Mouse (Mus musculus) left cerebral cortex, adult 11 months (tissue): ENCODE data around the gene Tmem89.

ENCODE experiments used
- DNase-seq: peaks from one replicate; pipeline ENCODE4 v3.0.0; 2022; ENCODE audit warnings: low spot score

Gene Tmem89

DNA sequence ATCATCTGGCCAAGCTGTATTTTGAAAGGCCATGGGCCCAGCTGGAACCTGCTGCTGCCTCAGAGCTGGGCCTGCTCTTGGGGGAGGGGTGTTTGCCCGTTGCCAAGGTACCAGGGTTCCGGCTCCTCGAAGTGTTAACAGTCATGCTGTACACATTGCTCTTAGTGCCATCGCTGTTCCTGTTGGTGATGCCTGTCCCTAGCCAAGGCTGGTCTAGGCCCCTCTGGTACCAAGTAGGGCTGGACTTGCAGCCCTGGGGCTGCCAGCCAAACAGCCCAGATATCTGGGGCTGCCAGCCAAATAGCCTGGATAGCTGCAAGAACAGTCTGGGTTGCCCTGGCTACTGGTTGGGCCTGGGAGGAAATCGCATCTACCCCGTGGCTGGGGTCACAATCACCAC, at the start of gene Tmem89:
Gene Tmem89, plus strand, starts transcription at position 129 of the 400 bp plus-strand sequence.
- peak; percentile 44 for DNase-seq

DNA sequence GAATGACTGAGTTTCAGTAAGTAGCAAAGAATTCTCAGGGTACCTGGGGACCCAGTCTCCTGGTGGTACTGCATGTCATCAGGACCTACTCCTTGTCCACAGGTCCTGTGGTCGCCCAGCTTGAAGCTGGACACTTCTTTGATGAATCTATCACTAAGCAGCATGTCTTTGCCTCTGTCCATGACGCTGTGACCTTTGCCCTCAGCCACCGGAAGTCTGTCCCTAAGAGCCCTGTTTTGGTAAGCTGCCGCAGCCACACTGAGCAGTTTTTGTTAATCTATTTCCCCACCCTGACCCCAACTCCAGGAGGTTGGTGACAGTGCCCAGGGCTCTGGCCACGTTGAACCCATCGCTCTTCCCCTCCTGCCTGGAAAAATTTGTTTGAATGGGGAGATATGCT, 2.1 kb upstream of the Tmem89 start:
- DNase-seq = no peak

DNA sequence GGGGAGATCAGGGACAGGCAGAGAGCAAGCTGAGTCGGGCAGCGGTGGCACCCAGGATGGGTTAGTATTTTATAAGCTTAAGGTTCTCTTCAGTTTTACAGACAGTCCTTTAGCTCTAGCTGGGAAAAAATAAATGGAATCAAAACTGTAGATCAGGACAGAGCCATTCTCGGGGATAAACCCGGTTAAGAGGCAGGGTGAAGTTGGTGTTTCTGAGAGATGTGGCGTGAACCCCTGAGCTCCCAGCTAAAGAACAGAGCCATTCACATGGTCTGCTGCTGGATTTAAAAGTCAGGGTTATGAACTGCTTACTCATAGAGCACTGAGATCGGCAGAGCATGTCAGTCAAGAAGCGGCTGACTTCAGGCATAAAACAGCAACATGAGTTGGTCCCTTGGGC, 1.3 kb upstream of the Tmem89 start:
- no peak for DNase-seq

DNA sequence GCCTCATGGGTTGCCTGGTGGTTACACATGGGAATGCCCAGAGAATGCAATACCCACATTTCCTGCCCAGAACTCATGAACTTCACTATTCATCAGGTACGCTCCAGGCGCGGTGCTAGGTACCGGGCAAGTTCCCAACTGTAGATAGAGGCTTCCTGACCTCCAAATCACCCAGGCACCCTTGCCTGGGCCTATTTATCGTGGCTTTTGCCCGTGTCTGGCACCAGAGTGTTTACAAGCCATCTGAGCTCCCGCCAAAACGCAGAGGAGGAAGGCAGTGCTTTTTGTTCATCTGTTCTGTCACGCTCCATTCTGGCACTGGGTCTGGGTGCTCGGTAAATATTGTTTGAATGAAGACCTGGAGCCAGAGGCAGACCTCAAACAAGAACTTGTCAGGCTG, 798 bp upstream of the Tmem89 start:
- DNase-seq = no peak

DNA sequence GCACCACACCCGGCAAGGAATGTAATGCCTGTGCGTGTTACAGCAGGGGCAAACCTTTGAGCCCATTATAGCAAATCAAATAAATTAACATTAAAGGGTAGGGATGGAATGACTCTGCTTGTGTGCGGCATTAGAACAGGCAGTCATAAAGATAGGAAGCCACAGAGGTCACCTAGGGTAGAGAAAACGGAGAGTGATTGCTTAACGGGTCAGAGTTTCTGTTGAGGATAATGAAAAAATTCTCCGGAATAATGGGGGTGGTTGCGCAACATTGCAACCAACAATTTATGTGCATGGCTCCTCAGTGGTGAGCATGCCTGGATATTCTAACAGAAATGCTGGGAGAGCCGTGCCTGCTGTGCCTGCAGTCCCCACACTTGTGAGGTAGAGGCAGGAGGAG, 11.5 kb downstream of the Tmem89 start:
- no peak for DNase-seq

DNA sequence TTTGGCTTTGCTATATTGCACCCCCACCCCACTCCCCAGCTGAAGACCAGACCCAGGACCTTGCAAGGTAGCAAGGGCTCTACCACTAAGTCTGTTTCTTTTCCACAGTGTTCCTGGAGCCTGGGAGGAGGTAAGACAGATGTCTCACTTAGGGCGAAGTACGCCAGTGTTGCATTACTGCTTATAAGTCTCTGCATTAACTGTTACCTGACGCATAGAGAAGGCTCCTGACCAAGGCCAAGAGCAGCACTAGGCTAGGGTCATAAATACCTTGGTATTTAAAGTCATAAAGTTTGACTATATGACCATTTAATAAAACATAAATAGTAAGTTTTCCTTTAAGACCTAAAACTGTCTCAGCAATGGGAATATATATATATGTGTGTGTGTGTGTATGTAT, 14.0 kb downstream of the Tmem89 start:
- DNase-seq = no peak

DNA sequence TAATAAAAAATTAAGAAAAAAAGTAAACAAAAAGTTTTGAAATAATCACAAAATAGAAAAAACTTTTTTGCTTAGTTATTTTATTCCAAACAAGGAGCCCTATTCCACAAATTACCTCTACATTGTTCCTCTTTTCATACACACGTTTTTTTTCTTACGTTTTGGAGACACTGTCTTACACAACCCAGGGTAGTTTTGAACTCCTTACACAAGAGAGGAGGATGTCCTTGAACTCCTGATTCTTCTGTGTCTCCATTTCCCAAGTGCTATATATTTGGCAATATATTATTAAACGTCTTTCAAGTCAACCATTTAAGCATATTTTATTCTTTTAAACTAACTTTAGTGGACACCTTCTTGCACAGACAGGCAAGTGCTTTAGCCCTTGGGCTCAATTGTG, 21.6 kb downstream of the Tmem89 start:
- DNase-seq = no peak

DNA sequence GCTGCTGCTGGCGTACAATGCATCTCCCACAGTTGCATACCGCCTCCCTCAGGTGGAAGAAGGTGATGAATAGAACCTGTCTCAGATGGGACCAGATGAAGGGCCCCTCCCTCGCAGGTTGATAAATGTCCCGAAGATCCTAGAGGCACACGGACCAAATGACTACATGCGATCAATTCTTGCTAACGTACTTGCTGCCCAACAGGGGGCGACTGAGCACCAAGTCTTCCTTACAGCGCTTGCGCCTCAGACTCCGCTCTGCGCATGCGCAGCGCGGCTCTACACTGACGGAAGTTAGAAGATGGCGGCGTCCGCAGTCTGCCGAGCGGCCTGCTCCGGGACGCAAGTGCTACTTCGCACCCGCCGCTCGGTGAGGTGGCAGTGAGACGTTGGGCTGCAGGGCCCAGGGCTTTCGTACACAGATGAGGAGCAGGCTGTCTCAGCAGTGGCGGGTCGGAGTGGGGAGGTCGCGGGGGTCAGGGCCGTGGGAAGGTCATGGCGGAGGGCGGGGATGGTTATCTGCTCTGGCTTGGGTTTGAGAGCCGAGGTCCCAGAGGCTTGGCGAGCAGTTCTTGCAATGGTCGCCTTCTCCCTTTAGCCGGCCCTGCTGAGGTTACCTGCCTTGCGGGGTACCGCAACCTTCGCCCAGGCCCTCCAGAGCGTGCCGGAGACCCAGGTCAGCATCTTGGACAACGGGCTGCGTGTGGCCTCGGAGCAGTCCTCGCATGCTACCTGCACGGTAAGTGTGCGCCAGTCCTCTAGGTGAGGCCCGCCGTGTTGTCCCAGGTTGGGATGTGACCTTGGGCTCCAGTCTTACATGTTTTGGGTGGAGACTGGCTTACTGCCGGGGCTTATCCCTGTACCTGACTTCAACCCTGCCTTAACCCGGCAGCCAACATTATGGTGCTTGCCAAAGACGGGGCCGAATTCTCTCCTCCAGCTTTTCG, 22.3 kb downstream of the Tmem89 start, which contains the start of gene Uqcrc1:
Gene Uqcrc1, plus strand, starts transcription at position 216 of the 947 bp plus-strand sequence.
- DNase-seq = peak; percentile 88

DNA sequence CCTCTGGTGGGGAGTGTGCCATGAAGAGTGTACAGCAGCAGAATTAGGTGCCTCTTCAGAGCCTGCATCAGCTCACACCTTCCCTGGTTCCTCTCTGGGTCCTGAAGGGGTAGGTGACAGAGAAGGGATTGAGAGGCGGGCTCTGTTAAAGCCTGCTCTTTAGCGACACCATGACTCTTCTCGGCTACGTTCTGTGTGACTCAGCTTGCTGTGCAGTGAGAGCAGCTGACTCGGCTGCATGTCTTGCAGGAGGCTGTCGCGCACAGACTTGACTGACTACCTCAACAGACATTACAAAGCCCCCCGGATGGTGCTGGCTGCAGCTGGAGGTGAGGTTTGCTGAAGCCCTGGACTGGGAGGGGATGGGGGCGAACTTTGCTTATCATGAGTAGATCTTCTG, 30.7 kb downstream of the Tmem89 start:
- DNase-seq = no peak

DNA sequence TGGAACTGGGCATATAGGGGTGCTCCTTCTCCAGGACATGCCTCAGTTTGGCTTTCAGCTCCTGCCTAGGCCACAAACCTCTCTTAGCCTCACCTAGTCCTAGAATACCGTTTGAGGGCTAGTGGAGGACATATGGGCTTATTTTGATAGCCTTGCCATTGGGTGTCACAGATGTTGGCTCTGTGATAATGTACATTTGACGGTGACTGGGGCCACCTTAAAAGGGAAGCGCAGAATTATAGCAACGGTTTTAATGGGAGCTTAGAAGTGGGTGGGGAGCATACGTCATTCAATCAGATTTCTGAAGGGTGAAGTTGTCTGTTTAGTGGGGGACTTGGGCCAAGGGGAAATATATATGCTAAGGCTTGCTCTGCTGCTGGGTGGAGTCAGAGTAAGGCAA, 31.2 kb downstream of the Tmem89 start:
- DNase-seq = no peak

DNA sequence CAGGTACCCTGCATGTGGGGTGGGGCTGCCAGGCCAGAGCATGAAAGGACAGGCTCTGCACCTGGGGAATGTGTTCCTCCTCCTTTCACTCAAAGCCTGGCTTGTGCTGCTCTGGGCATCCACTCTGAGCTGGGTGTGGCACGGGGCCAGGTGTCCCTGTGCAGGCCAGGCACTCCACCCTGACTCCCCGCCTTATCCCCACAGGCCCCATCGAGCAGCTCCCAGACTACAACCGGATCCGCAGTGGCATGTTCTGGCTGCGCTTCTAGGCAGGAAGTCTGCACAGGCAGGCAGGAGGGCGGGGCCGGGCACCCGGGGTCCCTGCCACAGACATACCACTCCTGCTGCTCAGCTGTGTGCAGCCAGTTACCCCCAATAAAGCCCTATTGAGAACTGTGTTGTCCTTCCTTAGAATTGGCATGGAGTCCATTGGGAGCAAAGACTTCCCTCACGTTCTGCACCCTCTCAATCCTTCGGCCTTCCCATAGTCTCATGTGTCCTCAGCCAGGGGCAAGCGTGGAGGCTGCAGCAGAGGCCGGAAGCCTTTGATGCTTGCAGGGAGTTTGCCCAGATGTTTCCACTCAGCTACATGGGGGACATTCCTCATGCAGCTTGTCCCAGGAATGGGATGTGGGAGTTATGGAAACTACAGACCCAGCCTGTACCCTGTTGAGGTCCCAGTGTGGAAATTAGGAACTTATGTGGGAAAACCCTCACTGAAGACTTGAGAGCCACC, 35.0 kb downstream of the Tmem89 start:
- no peak for DNase-seq

DNA sequence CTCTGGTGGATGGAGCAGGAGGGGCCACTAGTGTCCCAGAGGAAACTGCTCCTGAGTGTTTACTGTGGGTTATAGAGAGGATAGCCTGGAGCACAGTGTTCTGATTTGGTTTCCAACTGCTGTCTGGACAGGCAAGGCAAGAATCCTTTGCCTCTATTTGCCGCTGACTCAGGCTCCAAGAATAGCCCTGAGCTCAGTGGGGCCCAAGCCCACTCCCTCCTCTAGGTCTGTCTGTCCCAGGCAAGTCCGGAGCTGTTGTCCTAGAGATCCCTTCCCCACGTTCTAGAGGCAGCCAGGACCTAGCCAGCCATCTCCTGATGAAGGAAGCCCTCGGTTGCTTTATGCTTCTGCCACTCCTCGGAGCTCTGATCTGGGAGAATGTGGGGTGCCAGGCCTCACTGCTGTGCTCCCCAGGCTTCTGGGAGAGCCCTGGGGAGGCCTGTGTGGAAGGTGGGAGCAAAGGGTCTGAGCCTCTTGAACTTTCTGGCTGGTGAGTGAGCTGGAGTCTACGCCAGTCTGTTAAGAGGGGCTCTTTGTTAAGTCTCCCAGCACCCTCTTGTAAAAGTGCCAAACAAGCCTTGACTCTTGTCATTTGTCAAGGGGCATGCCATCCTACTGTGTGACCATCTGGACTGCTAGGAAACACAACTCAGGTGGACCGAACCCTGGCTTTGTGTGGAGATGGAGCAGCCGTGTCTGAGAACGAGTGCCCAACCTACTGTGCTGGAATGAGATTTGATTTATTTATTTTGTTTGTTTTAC, 35.7 kb downstream of the Tmem89 start:
- DNase-seq = no peak

DNA sequence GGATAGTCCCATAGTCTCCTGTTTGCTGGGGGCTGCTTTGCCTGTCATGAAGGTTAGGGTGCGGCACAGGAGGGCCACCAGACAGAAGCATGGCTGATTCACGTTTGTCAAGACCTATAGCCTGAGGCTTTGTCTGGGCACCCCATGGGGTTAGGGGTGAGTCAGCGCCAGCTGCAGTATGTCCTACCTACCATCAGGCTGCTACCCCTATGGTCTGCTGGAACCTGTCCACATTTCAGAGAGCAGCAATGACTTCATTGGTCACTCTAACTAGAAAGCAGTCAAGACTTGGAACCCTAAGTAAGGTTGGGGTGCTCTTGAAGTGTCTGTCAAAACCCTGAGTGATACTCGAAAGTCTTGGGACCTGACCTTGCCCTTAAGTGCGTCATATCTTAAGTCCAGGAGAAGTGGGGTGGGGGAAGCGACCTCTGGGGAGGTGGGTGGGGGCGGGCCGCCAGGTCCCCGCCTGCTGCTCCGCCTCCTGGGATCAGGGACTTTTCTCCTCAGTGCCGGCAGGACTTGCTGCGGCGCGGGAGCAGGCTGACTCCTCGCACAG, 38.7 kb downstream of the Tmem89 start, which contains the start of gene Col7a1:
Gene Col7a1, plus strand, starts transcription at position 506 of the 556 bp plus-strand sequence.
- no peak for DNase-seq

DNA sequence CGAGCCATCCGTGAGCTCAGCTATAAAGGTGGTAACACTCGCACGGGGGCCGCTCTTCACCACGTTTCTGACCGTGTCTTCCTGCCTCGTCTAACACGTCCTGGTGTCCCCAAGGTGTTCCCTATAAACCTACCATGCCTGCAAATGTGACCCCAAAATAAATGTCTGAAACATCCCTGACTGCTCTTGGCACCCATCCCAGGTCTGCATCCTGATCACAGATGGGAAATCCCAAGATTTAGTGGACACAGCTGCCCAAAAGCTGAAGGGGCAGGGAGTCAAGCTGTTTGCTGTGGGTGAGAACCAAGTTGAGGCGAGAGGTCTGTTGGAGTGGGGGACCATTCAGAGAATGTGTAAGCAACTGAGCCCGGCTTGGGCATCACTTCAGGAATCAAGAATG, 40.8 kb downstream of the Tmem89 start:
- DNase-seq = no peak

DNA sequence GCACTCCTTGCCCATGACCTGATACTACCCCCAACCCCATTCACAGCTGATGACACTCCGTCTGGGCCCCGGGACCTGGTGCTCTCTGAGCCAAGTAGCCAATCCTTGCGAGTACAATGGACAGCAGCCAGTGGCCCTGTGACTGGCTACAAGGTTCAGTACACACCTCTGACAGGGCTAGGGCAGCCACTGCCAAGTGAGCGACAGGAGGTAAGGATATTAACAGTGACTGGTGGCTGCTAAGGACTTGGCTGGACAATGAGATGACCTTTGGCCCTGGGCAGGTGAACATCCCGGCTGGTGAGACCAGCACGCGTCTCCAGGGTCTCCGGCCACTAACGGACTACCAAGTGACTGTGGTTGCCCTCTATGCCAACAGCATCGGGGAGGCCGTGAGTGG, 41.4 kb downstream of the Tmem89 start:
- DNase-seq = no peak

DNA sequence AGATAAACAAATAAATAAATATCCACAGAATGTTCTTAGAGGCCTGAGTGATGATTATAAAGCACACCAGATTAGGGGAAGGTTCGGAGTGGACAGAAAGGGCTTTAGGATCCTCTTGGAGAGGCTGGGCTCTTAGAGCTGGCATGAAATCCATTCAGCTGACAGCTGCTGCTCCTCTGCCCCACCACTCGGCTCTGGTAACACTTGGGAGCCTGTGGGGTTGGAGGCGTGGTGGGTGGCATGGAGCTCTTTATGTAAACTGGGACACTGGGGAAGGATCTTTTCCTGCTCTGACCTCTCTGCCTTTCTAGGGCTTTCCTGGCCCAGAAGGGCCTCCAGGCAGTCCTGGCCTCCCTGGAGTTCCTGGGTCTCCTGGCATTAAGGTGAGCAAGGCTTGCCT, 49.2 kb downstream of the Tmem89 start:
- no peak for DNase-seq

DNA sequence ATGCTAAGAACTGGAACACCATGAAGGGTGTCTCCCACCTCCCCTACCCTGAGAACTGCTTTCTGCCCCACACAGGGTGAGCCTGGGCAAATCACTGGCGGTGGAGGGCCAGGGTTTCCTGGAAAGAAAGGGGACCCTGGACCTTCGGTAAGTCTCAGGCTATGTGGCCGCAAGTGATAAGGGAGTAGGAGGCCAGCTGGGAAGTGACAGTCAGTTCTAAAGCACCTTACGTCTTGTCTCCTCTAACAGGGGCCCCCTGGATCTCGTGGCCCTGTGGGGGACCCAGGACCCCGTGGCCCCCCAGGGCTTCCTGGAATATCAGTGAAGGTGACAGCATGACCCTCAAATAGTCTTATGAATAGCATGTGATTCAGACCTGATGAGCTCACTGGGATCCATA, 49.9 kb downstream of the Tmem89 start:
- no peak for DNase-seq
